Mouse (Mus musculus) spleen, embryonic (tissue): ENCODE measurements at regions not wholly inside any gene's neighbourhood (a gene's known extent, or its start where the extent isn't known, plus 50 kb on each side); places are given as distances from the start of the nearest gene placed in this dataset.

ENCODE experiments used
- CTCF ChIA-PET: fragments of 350-600 bp; sonication (Branson Sonifier 250); formaldehyde crosslinking; loops from one replicate; lab custom pipeline; 2022; lab: Charles Lee

- CTCF ChIA-PET: no interaction called here
These were observed 233.1 kb upstream of the Kazn start for GRCm38 (mm10) chr4:142472332-142472731.

GRCm38 (mm10) chr4:142470784-142471183 lies 231.6 kb upstream of the Kazn start:
- CTCF ChIA-PET: no interaction called here

DNA sequence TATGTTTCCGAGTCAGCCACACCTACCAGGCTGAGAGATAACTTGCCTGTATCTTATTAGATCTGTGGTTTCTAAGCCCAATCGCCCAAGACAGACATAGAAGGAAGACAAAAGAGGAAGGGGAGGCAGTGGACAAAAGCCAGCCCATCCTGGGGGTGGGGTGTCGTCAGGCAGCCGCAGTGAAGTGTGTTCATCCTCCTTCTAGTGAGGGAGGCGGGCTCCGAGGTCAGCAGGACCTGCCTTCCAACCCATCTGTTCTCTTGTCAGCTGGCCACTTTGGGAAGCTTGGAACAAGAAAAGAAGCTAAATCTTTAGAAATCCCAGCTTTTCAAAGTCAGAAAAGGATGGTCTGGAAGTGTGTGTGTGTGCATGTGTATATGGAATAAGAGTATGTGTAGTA lies 228.7 kb upstream of the Kazn start:
- CTCF ChIA-PET: no interaction called here

DNA sequence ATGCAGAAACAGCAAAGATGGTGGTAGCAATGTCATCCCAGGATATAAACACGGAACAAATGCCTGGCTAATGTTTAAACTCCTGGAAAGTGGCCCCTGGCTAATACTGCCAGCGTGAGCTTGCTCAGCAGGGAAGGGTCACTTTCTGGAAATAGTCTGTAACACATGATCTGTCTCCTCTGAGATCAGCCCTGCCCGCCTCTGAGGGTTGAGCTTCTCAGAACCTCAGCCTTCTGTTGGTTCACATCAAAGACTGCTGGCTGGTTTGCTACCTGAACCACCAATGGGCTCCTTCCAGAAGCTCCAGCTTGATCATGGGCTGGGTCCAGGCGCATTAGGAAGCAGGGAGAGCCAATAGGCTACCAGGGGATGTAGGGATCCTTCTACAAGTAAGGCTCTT lies 226.0 kb upstream of the Kazn start:
- CTCF ChIA-PET: interaction anchor here (0.7 kb wide), 1 partner anchor 117 kb away, joined by 3 read pairs; no protein-coding TSS in a partner anchor

DNA sequence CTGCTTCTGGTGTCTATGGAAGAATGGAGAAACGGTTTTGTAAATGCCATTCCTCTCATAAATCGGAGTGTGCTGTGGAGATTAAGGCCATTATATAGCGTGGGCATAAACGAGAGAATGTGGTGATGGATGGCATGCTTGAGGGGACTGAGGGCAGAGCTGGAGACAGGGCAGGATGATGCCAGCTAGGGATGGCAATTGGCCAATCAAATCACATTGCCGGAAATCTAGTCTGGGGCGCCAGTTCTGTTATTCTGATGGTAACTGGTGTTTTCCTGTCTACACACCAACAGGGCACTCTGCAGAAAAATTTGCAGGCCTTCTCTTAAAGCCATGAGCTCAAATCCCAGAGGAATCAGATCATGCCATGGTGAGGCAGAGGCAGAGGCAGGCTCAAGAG lies 224.9 kb upstream of the Kazn start:
- CTCF ChIA-PET: no interaction called here

DNA sequence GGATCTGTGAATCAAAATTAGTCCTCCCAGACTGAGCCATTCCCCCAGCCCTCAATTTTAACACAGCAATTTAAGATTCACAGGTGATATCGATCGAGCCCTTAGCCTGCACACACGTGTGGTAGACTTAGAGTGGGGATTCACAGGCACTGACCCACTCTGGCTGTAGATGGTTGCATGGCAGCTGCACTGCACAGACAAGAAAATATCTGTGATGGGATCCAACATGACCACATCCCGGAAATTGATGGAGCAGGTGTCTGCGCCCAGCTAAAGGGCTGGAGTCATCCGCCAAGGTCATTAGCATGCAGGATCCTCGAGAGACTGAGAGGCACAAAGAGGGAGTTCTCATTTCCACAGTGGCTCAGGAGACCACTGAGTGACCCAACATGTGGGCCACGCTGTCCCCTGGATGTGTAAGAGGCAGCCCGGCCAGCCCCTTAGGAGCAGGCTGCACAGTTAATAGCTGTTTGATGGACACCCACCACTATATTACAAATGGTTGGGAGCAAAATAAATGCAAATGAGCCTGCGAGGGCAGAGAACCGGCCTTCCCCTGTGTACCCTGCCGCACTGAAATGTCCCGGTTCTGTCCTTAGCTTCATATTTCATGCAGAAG lies 221.4 kb upstream of the Kazn start:
- CTCF ChIA-PET: no interaction called here

GRCm38 (mm10) chr4:142452614-142453013 lies 213.4 kb upstream of the Kazn start:
- CTCF ChIA-PET: no interaction called here

GRCm38 (mm10) chr4:142450884-142451283 lies 211.7 kb upstream of the Kazn start:
- CTCF ChIA-PET: no interaction called here

DNA sequence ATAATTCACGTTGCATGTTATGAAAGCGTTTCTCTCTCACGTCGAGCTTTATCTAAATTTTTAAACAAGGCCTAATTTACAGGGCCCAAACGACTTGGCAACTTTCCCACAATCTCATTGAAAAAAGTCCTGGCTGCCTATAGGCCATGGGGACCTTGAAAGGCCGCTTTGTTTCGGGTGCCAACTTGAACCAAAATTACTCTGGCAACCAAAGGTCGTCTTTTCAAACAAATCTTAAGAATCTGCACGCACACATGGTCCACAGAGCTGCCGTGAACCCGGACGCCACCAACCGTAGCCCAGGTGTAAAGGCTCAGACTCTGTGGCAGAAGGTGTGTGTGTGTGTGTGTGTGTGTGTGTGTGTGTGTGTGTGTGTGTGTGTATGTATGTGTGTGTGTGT lies 210.5 kb upstream of the Kazn start:
- CTCF ChIA-PET: no interaction called here

DNA sequence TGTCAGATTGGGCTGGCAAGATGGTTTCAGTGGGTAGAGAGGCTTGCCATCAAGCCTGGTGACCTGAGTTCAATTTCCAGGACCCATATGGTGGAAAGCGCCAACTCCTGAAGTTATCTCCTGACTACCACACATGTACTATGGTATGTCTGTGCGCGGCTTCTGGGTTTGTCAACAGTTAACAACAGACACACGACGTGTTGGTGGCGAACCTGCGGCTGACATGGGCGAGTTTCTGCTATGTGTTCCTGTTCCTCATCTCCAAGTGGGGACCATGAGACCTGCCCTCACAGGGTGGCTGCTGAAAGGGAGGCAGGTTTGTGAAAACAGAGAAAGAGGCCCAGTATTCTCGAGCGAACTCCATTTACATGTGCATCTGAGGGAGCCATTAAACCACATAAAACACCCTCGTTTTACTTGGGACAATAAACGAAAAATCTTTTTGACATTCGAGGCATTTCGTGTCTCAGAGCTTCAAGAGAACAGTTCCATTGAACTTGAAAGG lies 210.0 kb upstream of the Kazn start:
- CTCF ChIA-PET: no interaction called here

GRCm38 (mm10) chr4:142447529-142447928 lies 208.3 kb upstream of the Kazn start:
- CTCF ChIA-PET: no interaction called here

GRCm38 (mm10) chr4:142441045-142441444 lies 201.8 kb upstream of the Kazn start:
- CTCF ChIA-PET: no interaction called here

- CTCF ChIA-PET: no interaction called here
These were observed 200.4 kb upstream of the Kazn start for GRCm38 (mm10) chr4:142439450-142440183.

GRCm38 (mm10) chr4:142424596-142424995 lies 185.4 kb upstream of the Kazn start:
- CTCF ChIA-PET: no interaction called here

- CTCF ChIA-PET: no interaction called here
These were observed 181.2 kb upstream of the Kazn start for GRCm38 (mm10) chr4:142420427-142420826.

DNA sequence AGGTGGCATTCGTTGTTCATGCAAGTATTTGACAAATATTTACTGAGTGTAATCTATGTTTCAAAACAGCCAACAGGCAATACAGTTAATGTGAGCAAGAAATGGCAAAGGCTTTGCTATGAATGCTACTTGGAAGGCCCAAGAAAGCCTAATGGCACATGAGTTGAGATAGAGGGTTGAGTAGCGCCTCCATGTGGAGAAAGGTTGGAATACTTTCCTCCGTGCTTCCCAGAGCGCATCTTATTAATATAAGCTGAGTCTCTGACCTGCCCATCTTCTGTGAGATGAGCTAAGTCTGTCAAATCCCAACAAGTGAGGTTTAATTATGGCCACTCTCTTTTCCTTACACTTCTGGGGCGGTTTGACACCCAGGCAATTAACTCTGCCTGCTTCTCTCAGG lies 175.7 kb upstream of the Kazn start:
- CTCF ChIA-PET: no interaction called here

GRCm38 (mm10) chr4:142411792-142412191 lies 172.6 kb upstream of the Kazn start:
- CTCF ChIA-PET: no interaction called here

DNA sequence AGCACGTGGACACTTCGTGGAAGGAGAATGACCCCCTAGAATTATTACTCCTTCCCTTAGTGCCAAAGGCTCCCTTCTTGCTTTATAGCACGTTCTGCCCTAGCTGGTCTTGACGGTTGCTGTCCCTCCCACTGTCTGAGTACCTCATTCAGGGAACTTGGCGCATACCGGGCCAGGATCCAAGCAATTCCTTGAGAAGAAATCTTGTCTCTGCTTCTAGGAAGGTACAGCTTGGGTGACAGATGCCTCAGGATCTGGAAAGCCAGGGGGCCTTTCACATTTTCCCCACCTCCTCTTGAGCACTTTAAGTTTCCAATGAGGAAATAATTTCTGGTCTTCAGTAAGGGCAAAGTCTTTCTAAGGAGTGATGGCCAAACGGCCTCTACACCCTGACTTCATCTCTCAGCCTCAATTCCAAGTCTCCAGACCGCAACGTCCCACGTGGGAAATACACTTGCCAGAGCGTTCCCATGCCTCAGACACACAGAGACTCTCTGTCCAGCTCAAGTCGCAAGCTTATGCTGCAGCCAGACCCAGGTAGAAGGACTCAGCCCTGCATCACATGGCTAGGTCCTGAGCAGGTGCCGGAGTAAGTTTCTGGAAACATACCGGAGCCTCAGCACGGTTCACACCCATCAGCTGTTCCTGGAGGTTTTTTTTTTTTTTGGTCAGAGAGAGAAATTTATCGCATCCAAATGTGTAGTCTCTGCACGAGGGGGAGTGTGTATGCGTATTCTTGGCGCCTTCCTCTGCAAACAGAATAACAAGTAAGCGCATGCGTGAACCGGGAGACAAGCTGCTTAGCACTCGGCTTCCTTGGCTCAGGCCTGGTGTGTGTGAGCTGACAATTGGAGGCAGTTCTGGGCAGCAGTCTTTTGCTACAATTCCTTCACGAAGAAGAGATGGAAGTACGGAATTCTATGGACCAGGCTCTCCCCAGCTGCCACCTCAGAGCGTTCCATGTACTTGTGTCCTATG lies 171.7 kb upstream of the Kazn start:
- CTCF ChIA-PET: interaction anchor here (0.7 kb wide), 1 partner anchor 108 kb away, joined by 12 read pairs; no protein-coding TSS in a partner anchor

- CTCF ChIA-PET: no interaction called here
These were observed 158.7 kb upstream of the Kazn start for GRCm38 (mm10) chr4:142397858-142398257.

GRCm38 (mm10) chr4:142392924-142393323 lies 153.7 kb upstream of the Kazn start:
- CTCF ChIA-PET: interaction anchor here (0.5 kb wide), 1 partner anchor 13 kb away, joined by 3 read pairs; no protein-coding TSS in a partner anchor

GRCm38 (mm10) chr4:142390531-142391195 lies 151.5 kb upstream of the Kazn start:
- CTCF ChIA-PET: no interaction called here
